Mouse (Mus musculus) heart, embryonic 15.5 days (tissue): ENCODE measurements around the gene Swi5. TPM values are rescaled to one million over a fixed set of nuclear protein-coding genes. Genes with fewer than 3 reads are reported as not detected.

ENCODE experiments used
- ATAC-seq: fragments of 200-750 bp; cut with Nextera tagmentation; replicated peaks from 2 replicates; pipeline ENCODE4 v1.8.0; 2017; ENCODE audit warnings: low read depth, moderate TSS enrichment; ENCODE audit not compliant: insufficient number of reproducible peaks, insufficient read depth, low FRiP score
- H3K27ac ChIP-seq: fragments of 300-500 bp; sonication (generic); 2 replicates; pipeline ENCODE4 v1.5.1; 2015; ENCODE audit warnings: mild to moderate bottlenecking, inconsistent platforms
- H3K27me3 ChIP-seq: fragments of 300-500 bp; sonication (generic); 2 replicates; pipeline ENCODE4 v1.6.1; 2015; ENCODE audit warnings: inconsistent platforms
- H3K36me3 ChIP-seq: fragments of 300-500 bp; sonication (generic); 2 replicates; pipeline ENCODE4 v1.6.1; 2015; ENCODE audit warnings: mild to moderate bottlenecking, inconsistent platforms
- H3K4me1 ChIP-seq: fragments of 300-500 bp; sonication (generic); replicated peaks from 2 replicates; pipeline ENCODE4 v1.6.1; 2015; ENCODE audit warnings: inconsistent platforms
- H3K4me2 ChIP-seq: fragments of 300-500 bp; sonication (generic); 2 replicates; pipeline ENCODE4 v1.6.1; 2015; ENCODE audit warnings: inconsistent platforms, mild to moderate bottlenecking, moderate library complexity
- H3K4me3 ChIP-seq: fragments of 300-500 bp; sonication (generic); 2 replicates; pipeline ENCODE4 v1.5.1; 2015; ENCODE audit warnings: mild to moderate bottlenecking, inconsistent platforms
- H3K9ac ChIP-seq: fragments of 300-500 bp; sonication (generic); 2 replicates; pipeline ENCODE4 v1.6.1; 2015; ENCODE audit warnings: mild to moderate bottlenecking, inconsistent platforms
- H3K9me3 ChIP-seq: fragments of 300-500 bp; sonication (generic); replicated peaks from 2 replicates; pipeline ENCODE4 v1.6.1; 2016; ENCODE audit warnings: inconsistent platforms
- WGBS: fragments of 180-500 bp; shearing (Covaris S2); methylation state at CpG from one replicate; pipeline ENCODE4 v1.1.7; 2015; ENCODE audit warnings: mixed read lengths; 5-methylcytosine and 5-hydroxymethylcytosine counted together
- polyA plus RNA-seq: library from polyadenylated mRNA; unstranded; fragments of >200 nt; fragmentation: Nextera tagmentation; extraction: Ambion mirVana; gene quantifications from 2 replicates; pipeline ENCODE4 v1.2.1, GENCODE M21; 2015

Swi5 gene
- polyA plus RNA-seq, 1 experiment from 2014 or later: 275 TPM

- Histone ChIP-seq H3K4me1 (peaks cover 9% of the 10 kb centered on the region), H3K9ac (no peak overlapping the region), H3K9me3 (no peaks in the 10 kb centered on the region), H3K27me3 (no peaks in the 10 kb centered on the region), H3K4me3 (no peak overlapping the region), H3K27ac (no peak overlapping the region), H3K36me3 (peaks cover 55% of the 10 kb centered on the region), H3K4me2 (no peak overlapping the region)
- 86% methylated on average over 5 of the region's 5 CpGs for WGBS
- ATAC-seq: no peak
These were observed 33.3 kb downstream of the Swi5 start for GRCm38 (mm10) chr2:32254563-32254962.

GRCm38 (mm10) chr2:32253352-32253751 is 34.5 kb downstream of the Swi5 start:
- no peak overlapping the region for H3K27ac ChIP-seq
- H3K9ac ChIP-seq: no peak overlapping the region
- WGBS: 80% methylated on average over 1 of the region's 1 CpGs
- no peak for ATAC-seq
- no peaks in the 10 kb centered on the region for H3K27me3 ChIP-seq
- H3K9me3 ChIP-seq: no peaks in the 10 kb centered on the region
- H3K36me3 ChIP-seq: peaks cover 55% of the 10 kb centered on the region
- no peak overlapping the region for H3K4me3 ChIP-seq
- H3K4me2 ChIP-seq: no peak overlapping the region
- no peaks in the 10 kb centered on the region for H3K4me1 ChIP-seq

GRCm38 (mm10) chr2:32252658-32253057 is 35.2 kb downstream of the Swi5 start:
- no peak overlapping the region for H3K27ac ChIP-seq
- 82% methylated on average over 5 of the region's 5 CpGs for WGBS
- peaks cover 51% of the 10 kb centered on the region for H3K36me3 ChIP-seq
- no peak overlapping the region for H3K4me3 ChIP-seq
- no peaks in the 10 kb centered on the region for H3K27me3 ChIP-seq
- no peak for ATAC-seq
- no peaks in the 10 kb centered on the region for H3K4me1 ChIP-seq
- no peak overlapping the region for H3K4me2 ChIP-seq
- H3K9me3 ChIP-seq: no peaks in the 10 kb centered on the region
- no peak overlapping the region for H3K9ac ChIP-seq

GRCm38 (mm10) chr2:32251791-32252527 is 35.9 kb downstream of the Swi5 start:
- no peak overlapping the region for H3K9ac ChIP-seq
- H3K27me3 ChIP-seq: no peaks in the 10 kb centered on the region
- H3K27ac ChIP-seq: no peak overlapping the region
- ATAC-seq: no peak
- no peak overlapping the region for H3K4me3 ChIP-seq
- no peak overlapping the region for H3K4me2 ChIP-seq
- 79% methylated on average over 12 of the region's 12 CpGs for WGBS
- H3K9me3 ChIP-seq: no peaks in the 10 kb centered on the region
- no peaks in the 10 kb centered on the region for H3K4me1 ChIP-seq
- peaks cover 45% of the 10 kb centered on the region for H3K36me3 ChIP-seq

GRCm38 (mm10) chr2:32248377-32249361 is 39.2 kb downstream of the Swi5 start:
- Histone ChIP-seq H3K4me3 (no peak overlapping the region), H3K4me2 (no peak overlapping the region), H3K4me1 (no peaks in the 10 kb centered on the region), H3K9ac (no peak overlapping the region), H3K27ac (no peak overlapping the region), H3K27me3 (no peaks in the 10 kb centered on the region), H3K36me3 (peaks cover 40% of the 10 kb centered on the region; the same call in 1 of the 2 replicates), H3K9me3 (no peaks in the 10 kb centered on the region)
- no peak for ATAC-seq
- 73% methylated on average over 10 of the region's 10 CpGs for WGBS

GRCm38 (mm10) chr2:32246741-32247140 is 41.1 kb downstream of the Swi5 start:
- Histone ChIP-seq H3K9me3 (no peaks in the 10 kb centered on the region), H3K4me3 (no peak overlapping the region), H3K27me3 (no peaks in the 10 kb centered on the region), H3K9ac (no peak overlapping the region), H3K4me2 (no peak overlapping the region), H3K4me1 (no peaks in the 10 kb centered on the region), H3K36me3 (peaks cover 29% of the 10 kb centered on the region; the same call in 1 of the 2 replicates), H3K27ac (no peak overlapping the region)
- ATAC-seq: no peak
- WGBS: 82% methylated on average over 4 of the region's 4 CpGs

GRCm38 (mm10) chr2:32242986-32243385 is 44.9 kb downstream of the Swi5 start:
- no peak for ATAC-seq
- H3K4me3 ChIP-seq: no peak overlapping the region
- no peaks in the 10 kb centered on the region for H3K9me3 ChIP-seq
- H3K36me3 ChIP-seq: peaks cover 21% of the 10 kb centered on the region; the same call in 1 of the 2 replicates
- no peak overlapping the region for H3K4me2 ChIP-seq
- no peak overlapping the region for H3K9ac ChIP-seq
- H3K4me1 ChIP-seq: no peaks in the 10 kb centered on the region
- H3K27me3 ChIP-seq: no peaks in the 10 kb centered on the region
- H3K27ac ChIP-seq: no peak overlapping the region
- WGBS: 76% methylated on average over 4 of the region's 4 CpGs

GRCm38 (mm10) chr2:32240591-32240990 is 47.3 kb downstream of the Swi5 start:
- 86% methylated on average over 5 of the region's 5 CpGs for WGBS
- Histone ChIP-seq H3K9ac (no peak overlapping the region), H3K27ac (no peak overlapping the region), H3K4me3 (no peak overlapping the region), H3K9me3 (no peaks in the 10 kb centered on the region), H3K4me1 (peaks cover 10% of the 10 kb centered on the region), H3K36me3 (peaks cover 17% of the 10 kb centered on the region; the same call in 1 of the 2 replicates), H3K27me3 (no peaks in the 10 kb centered on the region), H3K4me2 (no peak overlapping the region)
- ATAC-seq: no peak

GRCm38 (mm10) chr2:32238708-32239435 is 49.0 kb downstream of the Swi5 start:
- peaks cover 7% of the 10 kb centered on the region; the same call in 1 of the 2 replicates for H3K36me3 ChIP-seq
- H3K27ac ChIP-seq: no peak overlapping the region
- no peak overlapping the region for H3K4me2 ChIP-seq
- no peak for ATAC-seq
- no peak overlapping the region for H3K4me3 ChIP-seq
- no peaks in the 10 kb centered on the region for H3K27me3 ChIP-seq
- H3K9ac ChIP-seq: no peak overlapping the region
- H3K4me1 ChIP-seq: peaks cover 18% of the 10 kb centered on the region
- no peaks in the 10 kb centered on the region for H3K9me3 ChIP-seq
- WGBS: 84% methylated on average over 9 of the region's 9 CpGs

GRCm38 (mm10) chr2:32237571-32237970 is 50.3 kb downstream of the Swi5 start:
- H3K4me3 ChIP-seq: peak overlapping the region; percentile 77
- peaks cover 19% of the 10 kb centered on the region; the same call in 1 of the 2 replicates for H3K36me3 ChIP-seq
- no peak for ATAC-seq
- no peaks in the 10 kb centered on the region for H3K27me3 ChIP-seq
- no peaks in the 10 kb centered on the region for H3K9me3 ChIP-seq
- H3K9ac ChIP-seq: peak overlapping the region; percentile 68
- H3K27ac ChIP-seq: peak overlapping the region; percentile 90
- WGBS: 36% methylated on average over 4 of the region's 4 CpGs
- peak overlapping the region; percentile 81 for H3K4me2 ChIP-seq
- peaks cover 18% of the 10 kb centered on the region for H3K4me1 ChIP-seq
